Mouse (Mus musculus) midbrain, embryonic 13.5 days (tissue): ENCODE measurements around the gene Rasgef1b. TPM values are rescaled to one million over a fixed set of nuclear protein-coding genes. Genes with fewer than 3 reads are reported as not detected.
A peak's percentile ranks its signal among the peaks of the same experiment; 100 is the strongest.

ENCODE experiments used
- ATAC-seq: fragments of 200-750 bp; cut with Nextera tagmentation; 2 replicates; pipeline ENCODE4 v1.8.0; 2017; ENCODE audit warnings: mild to moderate bottlenecking, moderate TSS enrichment, moderate library complexity
- H3K27ac ChIP-seq: fragments of 300-500 bp; sonication (generic); 2 replicates; pipeline ENCODE4 v1.5.1; 2015; ENCODE audit warnings: inconsistent platforms, mild to moderate bottlenecking, moderate library complexity
- H3K27me3 ChIP-seq: fragments of 300-500 bp; sonication (generic); 2 replicates; pipeline ENCODE4 v1.6.1; 2015; ENCODE audit warnings: mild to moderate bottlenecking, inconsistent platforms
- H3K36me3 ChIP-seq: fragments of 300-500 bp; sonication (generic); 2 replicates; pipeline ENCODE4 v1.6.1; 2015; ENCODE audit warnings: mild to moderate bottlenecking, inconsistent platforms
- H3K4me1 ChIP-seq: fragments of 300-500 bp; sonication (generic); replicated peaks from 2 replicates; pipeline ENCODE4 v1.6.1; 2015; ENCODE audit warnings: inconsistent platforms
- H3K4me2 ChIP-seq: fragments of 300-500 bp; sonication (generic); replicated peaks from 2 replicates; pipeline ENCODE4 v1.6.1; 2015; ENCODE audit warnings: moderate library complexity, mild to moderate bottlenecking, inconsistent platforms
- H3K4me3 ChIP-seq: fragments of 300-500 bp; sonication (generic); replicated peaks from 2 replicates; pipeline ENCODE4 v1.5.1; 2015; ENCODE audit warnings: mild to moderate bottlenecking, inconsistent platforms
- H3K9ac ChIP-seq: fragments of 300-500 bp; sonication (generic); replicated peaks from 2 replicates; pipeline ENCODE4 v1.6.1; 2015; ENCODE audit warnings: mild to moderate bottlenecking, inconsistent platforms
- H3K9me3 ChIP-seq: fragments of 300-500 bp; sonication (generic); 2 replicates; pipeline ENCODE4 v1.6.1; 2016; ENCODE audit warnings: mild to moderate bottlenecking, inconsistent platforms
- WGBS: fragments of 180-500 bp; shearing (Covaris S2); methylation state at CpG from one replicate; pipeline ENCODE4 v1.1.7; 2015; 5-methylcytosine and 5-hydroxymethylcytosine counted together
- polyA plus RNA-seq: library from polyadenylated mRNA; unstranded; fragments of >200 nt; fragmentation: Nextera tagmentation; extraction: Ambion mirVana; gene quantifications from 2 replicates; pipeline ENCODE4 v1.2.1, GENCODE M21; 2015

The Rasgef1b gene
- polyA plus RNA-seq, 1 experiment from 2014 or later, result 69.2 TPM

GRCm38 (mm10) chr5:99422856-99423255 is 306.0 kb downstream of the Rasgef1b start:
- no peak for ATAC-seq
- no peak overlapping the region for H3K4me3 ChIP-seq
- H3K27ac ChIP-seq, result no peak overlapping the region
- WGBS, result 92% methylated on average over 4 of the region's 4 CpGs
- no peaks in the 10 kb centered on the region for H3K4me1 ChIP-seq
- H3K4me2 ChIP-seq, result no peak overlapping the region
- H3K27me3 ChIP-seq, result peaks cover 9% of the 10 kb centered on the region
- no peak overlapping the region for H3K9ac ChIP-seq
- H3K9me3 ChIP-seq, result no peaks in the 10 kb centered on the region
- no peaks in the 10 kb centered on the region for H3K36me3 ChIP-seq

GRCm38 (mm10) chr5:99422092-99422491 is 306.8 kb downstream of the Rasgef1b start:
- Histone ChIP-seq H3K27me3 (peaks cover 9% of the 10 kb centered on the region), H3K4me3 (no peak overlapping the region), H3K9me3 (no peaks in the 10 kb centered on the region), H3K4me2 (no peak overlapping the region), H3K4me1 (no peaks in the 10 kb centered on the region), H3K27ac (no peak overlapping the region), H3K36me3 (no peaks in the 10 kb centered on the region), H3K9ac (no peak overlapping the region)
- 90% methylated on average over 6 of the region's 6 CpGs for WGBS
- ATAC-seq, result no peak

GRCm38 (mm10) chr5:99419872-99420271 is 309.0 kb downstream of the Rasgef1b start:
- Histone ChIP-seq H3K9ac (no peak overlapping the region), H3K4me1 (no peaks in the 10 kb centered on the region), H3K27me3 (peaks cover 9% of the 10 kb centered on the region), H3K4me3 (no peak overlapping the region), H3K36me3 (no peaks in the 10 kb centered on the region), H3K4me2 (no peak overlapping the region), H3K9me3 (no peaks in the 10 kb centered on the region), H3K27ac (no peak overlapping the region)
- no peak for ATAC-seq
- WGBS, result 74% methylated on average over 2 of the region's 2 CpGs

DNA sequence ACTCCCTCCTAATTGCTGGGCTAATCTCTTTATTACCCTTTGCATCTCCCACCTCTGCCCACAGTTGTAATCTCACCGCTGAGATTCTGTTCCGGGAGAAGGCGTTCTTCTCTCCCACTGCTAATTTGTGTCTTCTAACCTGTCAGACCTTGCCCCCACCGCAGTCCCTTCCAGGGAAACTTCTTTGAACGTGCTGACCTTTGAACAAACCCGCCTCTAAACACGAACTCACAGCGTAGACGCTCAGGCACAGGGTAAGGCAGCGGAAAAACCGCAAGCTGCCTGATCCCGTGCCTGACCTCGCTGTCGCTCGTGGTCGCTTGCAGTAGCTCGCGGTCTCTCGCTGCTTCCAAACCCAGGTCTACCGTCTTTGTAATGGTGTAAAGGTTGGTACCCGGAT is 312.0 kb downstream of the Rasgef1b start:
- peaks cover 12% of the 10 kb centered on the region for H3K27me3 ChIP-seq
- H3K9ac ChIP-seq, result no peak overlapping the region
- no peaks in the 10 kb centered on the region for H3K36me3 ChIP-seq
- H3K4me1 ChIP-seq, result no peaks in the 10 kb centered on the region
- ATAC-seq, result no peak
- no peak overlapping the region for H3K4me2 ChIP-seq
- no peaks in the 10 kb centered on the region for H3K9me3 ChIP-seq
- no peak overlapping the region for H3K27ac ChIP-seq
- H3K4me3 ChIP-seq, result no peak overlapping the region
- WGBS, result 91% methylated on average over 21 of the region's 21 CpGs

DNA sequence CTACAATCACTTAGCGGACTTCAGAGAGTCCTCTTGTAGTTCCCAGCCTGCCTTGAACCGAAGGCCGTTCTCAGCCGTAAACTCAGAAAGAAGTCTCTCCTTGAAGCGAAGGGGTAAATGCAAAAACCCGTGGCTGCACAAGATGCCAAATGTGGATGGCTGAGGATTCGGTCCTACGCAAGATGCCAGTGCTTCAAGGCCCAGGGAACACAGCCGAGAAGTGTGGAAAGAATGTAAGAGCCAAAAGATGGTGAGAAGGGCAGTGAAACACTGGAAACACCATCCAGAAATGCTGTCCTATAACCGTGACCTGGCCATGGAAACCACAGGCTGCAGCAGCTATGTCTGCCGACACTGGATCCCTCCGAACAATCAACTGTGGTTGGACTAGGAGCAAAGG is 313.2 kb downstream of the Rasgef1b start:
- Histone ChIP-seq H3K36me3 (no peaks in the 10 kb centered on the region), H3K9me3 (no peaks in the 10 kb centered on the region), H3K27me3 (peaks cover 12% of the 10 kb centered on the region), H3K27ac (no peak overlapping the region), H3K4me2 (no peak overlapping the region), H3K4me3 (no peak overlapping the region), H3K9ac (no peak overlapping the region), H3K4me1 (no peaks in the 10 kb centered on the region)
- 96% methylated on average over 12 of the region's 12 CpGs for WGBS
- no peak for ATAC-seq

- Histone ChIP-seq H3K4me3 (no peak overlapping the region), H3K4me2 (no peak overlapping the region), H3K9ac (no peak overlapping the region), H3K27me3 (peaks cover 12% of the 10 kb centered on the region), H3K9me3 (no peaks in the 10 kb centered on the region), H3K4me1 (no peaks in the 10 kb centered on the region; the same call in 1 of the 2 replicates), H3K36me3 (no peaks in the 10 kb centered on the region), H3K27ac (no peak overlapping the region)
- ATAC-seq, result no peak
- 86% methylated on average over 2 of the region's 2 CpGs for WGBS
These were observed 313.8 kb downstream of the Rasgef1b start for GRCm38 (mm10) chr5:99415049-99415448.

- WGBS, result 81% methylated on average over 6 of the region's 6 CpGs
- Histone ChIP-seq H3K4me1 (no peaks in the 10 kb centered on the region; the same call in 1 of the 2 replicates), H3K36me3 (no peaks in the 10 kb centered on the region), H3K4me3 (no peak overlapping the region), H3K27me3 (peaks cover 8% of the 10 kb centered on the region), H3K9me3 (no peaks in the 10 kb centered on the region), H3K4me2 (no peak overlapping the region), H3K9ac (no peak overlapping the region), H3K27ac (no peak overlapping the region)
- no peak for ATAC-seq
These were observed 314.6 kb downstream of the Rasgef1b start for GRCm38 (mm10) chr5:99414293-99414692.

DNA sequence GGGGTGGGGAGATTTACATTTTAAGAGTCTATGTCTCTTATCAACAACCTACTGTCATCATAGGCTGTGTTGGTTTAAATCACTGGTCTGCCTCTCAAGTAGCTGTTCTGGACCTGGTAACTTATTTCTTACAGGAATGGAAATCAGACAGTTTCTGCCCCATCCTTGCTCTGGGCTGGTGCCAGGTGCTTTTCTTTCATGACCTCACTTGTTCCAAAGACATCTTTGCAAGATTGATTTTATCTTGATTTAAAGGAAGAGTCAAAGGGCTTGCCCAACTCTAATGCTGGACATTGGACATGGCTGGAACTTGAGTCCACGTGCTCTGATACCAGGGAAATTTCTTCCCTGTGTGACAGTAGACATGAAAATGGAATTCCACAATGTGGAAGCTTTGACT is 315.0 kb downstream of the Rasgef1b start:
- no peak overlapping the region for H3K4me2 ChIP-seq
- no peak overlapping the region for H3K4me3 ChIP-seq
- WGBS, result 86% methylated on average over 1 of the region's 1 CpGs
- H3K27me3 ChIP-seq, result peaks cover 4% of the 10 kb centered on the region; the same call in 1 of the 2 replicates
- H3K36me3 ChIP-seq, result no peaks in the 10 kb centered on the region
- no peak overlapping the region for H3K9ac ChIP-seq
- no peak for ATAC-seq
- H3K9me3 ChIP-seq, result no peaks in the 10 kb centered on the region
- H3K27ac ChIP-seq, result no peak overlapping the region
- H3K4me1 ChIP-seq, result no peaks in the 10 kb centered on the region; the same call in 1 of the 2 replicates

GRCm38 (mm10) chr5:99413391-99413790 is 315.5 kb downstream of the Rasgef1b start:
- 88% methylated on average over 9 of the region's 9 CpGs for WGBS
- Histone ChIP-seq H3K4me2 (no peak overlapping the region), H3K4me1 (no peaks in the 10 kb centered on the region; the same call in 1 of the 2 replicates), H3K27ac (no peak overlapping the region), H3K9ac (no peak overlapping the region), H3K36me3 (no peaks in the 10 kb centered on the region), H3K27me3 (peaks cover 3% of the 10 kb centered on the region; the same call in 1 of the 2 replicates), H3K9me3 (no peaks in the 10 kb centered on the region), H3K4me3 (no peak overlapping the region)
- ATAC-seq, result no peak

- ATAC-seq, result no peak
- no peak overlapping the region for H3K4me3 ChIP-seq
- H3K4me2 ChIP-seq, result no peak overlapping the region
- H3K36me3 ChIP-seq, result no peaks in the 10 kb centered on the region
- WGBS, result 87% methylated on average over 11 of the region's 11 CpGs
- peaks cover 49% of the 10 kb centered on the region for H3K4me1 ChIP-seq
- H3K9ac ChIP-seq, result no peak overlapping the region
- H3K27me3 ChIP-seq, result peaks cover 41% of the 10 kb centered on the region
- H3K27ac ChIP-seq, result no peak overlapping the region
- no peaks in the 10 kb centered on the region for H3K9me3 ChIP-seq
These were observed 324.3 kb downstream of the Rasgef1b start for GRCm38 (mm10) chr5:99404403-99405170.

- no peak overlapping the region for H3K4me2 ChIP-seq
- no peak for ATAC-seq
- H3K4me1 ChIP-seq, result peaks cover 53% of the 10 kb centered on the region
- no peaks in the 10 kb centered on the region for H3K36me3 ChIP-seq
- peaks cover 47% of the 10 kb centered on the region for H3K27me3 ChIP-seq
- H3K9ac ChIP-seq, result no peak overlapping the region
- H3K4me3 ChIP-seq, result no peak overlapping the region
- H3K27ac ChIP-seq, result peak overlapping the region; percentile 84
- H3K9me3 ChIP-seq, result no peaks in the 10 kb centered on the region
- WGBS, result 55% methylated on average over 5 of the region's 5 CpGs
These were observed 325.5 kb downstream of the Rasgef1b start for GRCm38 (mm10) chr5:99403325-99403724.

DNA sequence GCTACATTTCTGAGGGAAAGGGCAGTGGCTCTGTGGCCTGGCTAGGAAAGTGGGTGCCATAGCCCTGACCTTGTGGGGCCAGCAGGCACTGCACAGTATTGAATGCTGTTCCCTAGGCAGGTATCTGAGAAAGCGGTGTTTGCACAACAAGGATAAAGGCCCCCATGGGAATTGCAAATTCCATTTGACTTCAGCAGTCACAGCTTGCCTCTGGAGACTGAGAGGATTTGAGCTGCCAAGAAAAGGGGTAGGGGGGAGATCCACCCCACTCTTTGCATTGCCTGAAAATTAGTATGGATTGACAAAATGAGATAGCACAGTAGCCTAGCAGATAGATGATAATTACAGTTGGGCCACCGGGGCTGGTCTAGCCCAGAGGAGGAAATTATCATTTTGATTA is 326.1 kb downstream of the Rasgef1b start:
- Histone ChIP-seq H3K4me1 (peaks cover 53% of the 10 kb centered on the region), H3K36me3 (no peaks in the 10 kb centered on the region), H3K9ac (no peak overlapping the region), H3K27ac (peak overlapping the region; percentile 84), H3K4me3 (no peak overlapping the region), H3K27me3 (peaks cover 50% of the 10 kb centered on the region), H3K4me2 (peak overlapping the region; percentile 14; the same call in 1 of the 2 replicates), H3K9me3 (no peaks in the 10 kb centered on the region)
- WGBS, result 14% methylated on average over 2 of the region's 2 CpGs
- ATAC-seq, result peak; percentile 79
